Mouse (Mus musculus) kidney, adult 8-10 months (tissue): Measurements from ENCODE around the gene Il18.
A peak's percentile ranks its signal among the peaks of the same experiment; 100 is the strongest.

Source experiments
- DNase-seq, 2 experiments: peaks; one replicate each; pipeline ENCODE4 v3.0.0; 2022

The Il18 gene

GRCm38 (mm10) chr9:50554241-50555093 lies at the start of gene Il18:
Il18 (plus strand) TSS chr9:50554827.
- DNase-seq: peak in 1 of 2 experiments; percentile 46

- DNase-seq: no peak
These were observed 49.2 kb upstream of the Il18 start for GRCm38 (mm10) chr9:50505405-50505804.

- DNase-seq: no peak
These were observed 47.1 kb upstream of the Il18 start for GRCm38 (mm10) chr9:50507570-50507969.

GRCm38 (mm10) chr9:50515462-50515861 lies 39.2 kb upstream of the Il18 start:
- no peak for DNase-seq

GRCm38 (mm10) chr9:50518781-50519180 lies 35.8 kb upstream of the Il18 start:
- peak in 1 of 2 experiments; percentile 18 for DNase-seq

GRCm38 (mm10) chr9:50520748-50521147 lies 33.9 kb upstream of the Il18 start:
- DNase-seq: no peak

DNA sequence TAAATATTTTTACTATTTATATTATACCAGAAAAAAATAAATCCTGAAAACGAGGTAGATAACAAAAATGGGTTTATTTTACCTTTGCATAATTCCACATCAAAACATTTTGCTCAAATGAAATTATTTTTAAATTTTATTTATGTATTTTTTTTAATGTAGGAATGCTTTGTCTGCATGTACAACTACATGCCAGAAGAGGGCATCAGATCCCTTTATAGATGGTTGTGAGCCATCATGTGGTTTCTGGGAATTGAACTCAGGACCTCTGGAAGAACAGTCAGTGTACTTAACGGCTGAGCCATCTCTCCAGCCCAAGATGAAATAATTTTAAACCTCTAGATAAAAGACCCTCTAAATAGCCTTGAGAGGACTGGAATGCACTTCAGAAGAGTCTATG lies 33.1 kb upstream of the Il18 start:
- DNase-seq: no peak

- DNase-seq: no peak
These were observed 32.1 kb upstream of the Il18 start for GRCm38 (mm10) chr9:50522574-50522973.

DNA sequence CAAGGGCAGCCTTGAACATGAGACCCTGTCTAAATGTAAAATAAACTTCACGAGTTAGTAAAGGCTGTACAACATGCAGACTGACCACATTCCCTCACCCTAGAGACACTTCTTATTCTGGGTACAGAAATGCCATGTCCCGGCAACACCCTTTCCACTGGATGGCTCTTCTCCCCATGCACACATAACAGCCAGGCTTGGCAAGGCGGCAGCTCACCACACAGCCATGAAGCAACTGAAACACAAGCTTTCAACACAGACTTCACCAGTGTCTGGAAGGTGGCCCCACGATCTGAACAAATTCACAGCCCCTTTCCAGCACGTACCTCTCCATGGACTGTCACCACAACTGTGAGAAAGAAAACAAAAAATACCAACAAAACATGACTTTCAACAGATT lies 29.7 kb upstream of the Il18 start:
- DNase-seq: no peak

DNA sequence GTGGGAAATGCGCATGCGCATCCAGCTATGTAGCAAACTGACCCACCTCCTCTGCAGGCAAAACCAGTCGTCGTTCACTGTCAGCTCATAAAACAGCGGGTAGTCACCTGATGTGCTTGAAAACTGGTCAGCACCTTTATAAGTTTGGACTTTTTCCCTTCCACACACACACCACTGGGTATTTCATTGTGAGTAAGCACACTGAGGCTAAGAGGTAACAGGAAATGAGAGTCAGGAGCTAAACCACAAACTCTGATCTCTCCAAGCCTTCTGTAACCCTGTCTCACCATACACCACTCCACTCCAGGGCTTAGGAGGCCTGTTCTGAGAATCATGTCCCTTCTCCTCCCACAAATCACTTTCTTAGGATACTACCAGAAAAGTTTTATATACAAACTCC lies 29.0 kb upstream of the Il18 start:
- no peak for DNase-seq

- no peak for DNase-seq
These were observed 26.8 kb upstream of the Il18 start for GRCm38 (mm10) chr9:50527860-50528259.

- peak; percentile 96 to 97 for DNase-seq
These were observed 26.2 kb upstream of the Il18 start, which contains the start of gene Pts for GRCm38 (mm10) chr9:50528293-50528892. Pts (minus strand) TSS chr9:50528724.

DNA sequence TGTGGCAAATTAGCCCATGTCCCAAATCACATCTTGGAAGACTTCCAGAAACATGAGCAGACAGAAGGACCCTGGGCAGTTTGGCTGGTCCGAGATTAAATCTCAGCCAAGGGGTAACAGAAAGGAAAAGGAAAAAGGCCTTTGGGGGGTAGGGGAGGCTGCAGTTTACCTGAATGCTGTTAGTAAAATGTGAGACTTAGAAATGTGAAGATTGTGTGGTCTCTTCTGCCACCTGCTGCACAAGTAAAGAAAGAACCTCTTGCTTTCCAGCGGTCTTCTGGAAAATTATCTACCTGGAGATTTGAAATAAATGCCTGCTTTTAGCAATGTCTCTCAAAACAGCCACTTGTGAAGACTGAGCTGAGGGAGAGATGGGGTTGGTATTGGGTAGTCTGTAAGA lies 23.7 kb upstream of the Il18 start:
- DNase-seq: peak; percentile 38 to 42

DNA sequence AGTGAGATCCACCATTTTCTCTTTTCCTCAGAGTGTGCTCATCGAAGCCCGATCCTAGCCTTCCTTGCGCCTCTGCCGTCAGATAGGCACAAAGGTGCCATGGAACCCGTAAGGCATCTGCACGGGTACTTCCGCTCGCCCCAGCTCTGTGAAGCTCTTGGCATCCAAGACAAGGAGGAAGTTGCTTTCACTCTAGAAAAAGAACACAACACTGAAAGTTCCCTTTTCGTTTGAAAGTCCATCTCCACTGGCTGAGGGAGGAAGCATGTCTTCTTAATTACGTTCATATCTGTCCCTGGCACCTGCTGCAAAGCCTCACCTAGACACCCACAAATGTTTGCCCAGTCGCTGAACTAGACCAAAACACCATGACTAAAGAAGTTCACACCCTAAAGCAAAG lies 21.3 kb upstream of the Il18 start:
- DNase-seq: no peak

DNA sequence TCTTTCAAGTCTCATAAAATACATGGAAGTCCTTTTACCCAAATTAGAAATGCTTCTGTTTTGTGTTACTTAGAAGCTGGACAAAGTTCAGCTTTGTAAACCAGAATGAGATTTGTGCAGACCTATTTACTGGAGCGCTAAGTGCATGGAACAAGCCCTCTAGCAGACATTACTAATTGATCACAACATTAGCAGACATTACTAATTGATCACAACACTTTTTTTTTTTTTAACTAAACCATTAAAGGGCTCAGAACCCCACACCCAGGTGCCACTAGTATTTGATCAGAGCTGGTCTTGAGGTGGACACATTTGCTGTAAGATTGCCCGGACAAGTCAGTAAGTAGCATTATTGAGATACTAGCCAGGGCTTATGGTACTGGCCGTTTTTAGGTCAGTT lies 20.8 kb upstream of the Il18 start:
- peak in 1 of 2 experiments; percentile 53 for DNase-seq

- no peak for DNase-seq
These were observed 18.7 kb upstream of the Il18 start for GRCm38 (mm10) chr9:50535930-50536329.

- no peak for DNase-seq
These were observed 18.0 kb upstream of the Il18 start for GRCm38 (mm10) chr9:50536603-50537135.

- DNase-seq: no peak
These were observed 17.3 kb upstream of the Il18 start for GRCm38 (mm10) chr9:50537295-50537694.

GRCm38 (mm10) chr9:50540170-50540569 lies 14.5 kb upstream of the Il18 start:
- DNase-seq: no peak

DNA sequence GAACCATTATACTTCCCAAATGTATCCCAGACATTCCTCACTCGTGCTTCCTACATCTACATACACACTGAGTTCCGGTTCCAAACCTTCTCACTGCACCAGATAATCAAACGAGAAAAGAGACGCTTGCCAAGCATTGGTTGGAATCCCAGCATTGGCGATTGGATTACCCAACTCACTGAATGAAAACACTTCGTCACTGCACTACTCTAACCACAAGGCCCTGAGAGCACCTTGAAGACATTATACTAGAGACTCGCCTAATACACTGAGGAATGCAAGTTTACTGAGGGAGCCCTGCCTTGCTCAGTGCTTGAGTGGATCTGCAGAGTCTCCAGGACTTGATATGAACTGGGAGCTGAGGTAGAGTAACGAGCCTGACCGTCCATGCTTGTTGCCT lies 12.2 kb upstream of the Il18 start:
- no peak for DNase-seq

GRCm38 (mm10) chr9:50547859-50548478 lies 6.7 kb upstream of the Il18 start:
- DNase-seq: no peak

DNA sequence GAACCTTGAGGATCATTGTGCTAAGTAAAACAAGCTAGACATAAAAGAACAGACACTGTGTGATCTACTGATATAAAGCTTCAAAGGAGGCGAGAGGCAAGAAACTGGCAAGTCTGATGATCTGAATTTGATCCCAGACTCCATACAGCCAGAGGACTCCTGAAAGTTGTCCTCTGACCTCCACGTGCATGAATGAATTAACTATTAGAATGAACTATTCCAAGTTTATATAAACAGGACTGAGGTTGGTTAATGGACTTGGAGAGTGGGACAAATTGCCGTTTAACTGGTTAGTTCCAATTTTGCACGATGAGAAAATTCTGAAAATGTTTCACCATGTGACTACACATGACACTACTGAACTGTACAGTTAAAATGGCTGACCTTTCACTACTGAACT lies 5.7 kb upstream of the Il18 start:
- DNase-seq: no peak

- no peak for DNase-seq
These were observed 2.4 kb upstream of the Il18 start for GRCm38 (mm10) chr9:50552206-50552605.

DNA sequence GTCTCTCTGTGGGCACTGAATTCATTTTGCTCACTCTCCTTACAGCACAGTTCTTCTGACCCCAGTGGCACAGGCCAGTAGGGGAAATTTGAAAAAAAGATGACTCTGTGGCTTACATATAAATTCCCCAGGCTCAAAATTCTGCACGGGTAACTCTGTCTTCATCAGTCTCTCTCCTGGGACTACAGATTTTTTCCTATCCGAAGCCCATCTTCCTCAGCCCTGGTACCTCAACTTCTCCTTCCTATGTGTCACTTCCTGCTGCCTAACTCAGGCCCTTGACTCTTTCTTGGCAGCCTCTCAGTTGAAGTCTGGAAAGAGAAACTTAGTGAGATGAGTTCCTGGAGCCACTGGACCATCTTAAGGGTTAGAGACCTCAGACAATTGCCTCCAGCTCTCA lies 1.1 kb upstream of the Il18 start:
- DNase-seq: no peak
